Mouse (Mus musculus) thymus, postnatal 25 days (tissue): ENCODE measurements around the gene Mogs.

ENCODE experiments used
- DNase-seq: peaks from one replicate; pipeline ENCODE4 v3.0.0; 2022

Gene Mogs

GRCm38 (mm10) chr6:83098411-83098810 is 16.9 kb upstream of the Mogs start:
- DNase-seq, result no peak

GRCm38 (mm10) chr6:83101316-83101687 is 14.0 kb upstream of the Mogs start, which contains the start of the genes Ccdc142 and Gm42688:
Ccdc142 (plus strand) TSS chr6:83101601.
Gm42688 (plus strand) TSS chr6:83101617.
- DNase-seq, result peak; percentile 93

GRCm38 (mm10) chr6:83101688-83102556 is 13.4 kb upstream of the Mogs start:
- peak; percentile 81 for DNase-seq

- DNase-seq, result no peak
Measured at GRCm38 (mm10) chr6:83103130-83103650, 12.1 kb upstream of the Mogs start.

- DNase-seq, result no peak
Measured at GRCm38 (mm10) chr6:83104158-83104557, 11.1 kb upstream of the Mogs start.

GRCm38 (mm10) chr6:83107566-83108400 is 7.5 kb upstream of the Mogs start:
- peak; percentile 85 for DNase-seq

- DNase-seq, result peak; percentile 72
Measured at GRCm38 (mm10) chr6:83108762-83109668, 6.3 kb upstream of the Mogs start, which contains the start of gene Mrpl53. Mrpl53 (plus strand) TSS chr6:83109040.

- no peak for DNase-seq
Measured at GRCm38 (mm10) chr6:83111510-83112136, 3.7 kb upstream of the Mogs start.

GRCm38 (mm10) chr6:83115682-83116372 is 531 bp downstream of the Mogs start:
- DNase-seq, result no peak

- DNase-seq, result no peak
Measured at GRCm38 (mm10) chr6:83116373-83117164, 1.3 kb downstream of the Mogs start.

GRCm38 (mm10) chr6:83117165-83117438 is 1.8 kb downstream of the Mogs start:
- DNase-seq, result no peak

- no peak for DNase-seq
Measured at GRCm38 (mm10) chr6:83117616-83118015, 2.3 kb downstream of the Mogs start.

- no peak for DNase-seq
Measured at GRCm38 (mm10) chr6:83118369-83118768, 3.1 kb downstream of the Mogs start.

- DNase-seq, result no peak
Measured at GRCm38 (mm10) chr6:83118825-83119733, 3.8 kb downstream of the Mogs start.

GRCm38 (mm10) chr6:83119734-83120051 is 4.4 kb downstream of the Mogs start:
- DNase-seq, result no peak

GRCm38 (mm10) chr6:83120930-83121862 is 5.9 kb downstream of the Mogs start, which contains the start of gene Wbp1:
Wbp1 (minus strand) TSS chr6:83121559.
- DNase-seq, result peak; percentile 90

GRCm38 (mm10) chr6:83121863-83122710 is 6.8 kb downstream of the Mogs start:
- no peak for DNase-seq
